Mouse (Mus musculus) heart, adult 2 months (tissue): Measurements from ENCODE around the gene Coro7.

Experiments
- CTCF ChIP-seq: fragments of 200-600 bp; IDR thresholded peaks from 2 replicates; pipeline ENCODE4 v1.8.1; 2022; ENCODE audit warnings: antibody characterized with exemption, mild to moderate bottlenecking, moderate library complexity
- EP300 ChIP-seq: fragments of 200-500 bp; IDR thresholded peaks from 2 replicates; pipeline ENCODE4 v1.6.1; 2011; ENCODE audit warnings: low read depth, low read length, control low read depth; ENCODE audit not compliant: insufficient read depth
- POLR2A ChIP-seq: fragments of 200-500 bp; IDR thresholded peaks from 2 replicates; pipeline ENCODE4 v1.6.1; 2011; ENCODE audit warnings: mild to moderate bottlenecking, low read depth, low read length, control low read depth; ENCODE audit not compliant: insufficient read depth

DNA sequence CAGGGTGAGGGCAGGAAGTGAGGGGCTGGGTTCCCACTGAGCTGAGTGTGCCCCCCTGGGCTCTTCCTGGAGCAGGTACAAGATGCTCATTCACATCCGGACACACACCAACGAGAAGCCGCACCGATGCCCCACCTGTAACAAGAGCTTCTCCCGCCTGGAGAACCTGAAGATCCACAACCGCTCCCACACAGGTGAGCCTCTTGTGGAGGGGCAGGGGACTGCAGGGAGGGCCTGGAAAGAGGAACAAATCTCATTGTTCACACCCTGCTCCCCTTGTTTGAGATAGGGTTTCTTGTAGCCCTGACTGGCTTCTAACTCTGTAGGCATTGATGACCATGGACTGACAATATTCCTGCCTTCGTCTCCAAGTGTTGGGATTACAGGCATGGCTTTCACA is 67.9 kb downstream of the Coro7 start:
- TF ChIP-seq POLR2A (no peak), CTCF (peak; percentile 23), EP300 (no peak)
